Mouse (Mus musculus): ENCODE data around the gene Scgb1b20.
"Not testable (repeated sequence)": the region's sequence is repeated elsewhere in the genome, so short reads cannot be mapped to it uniquely, and the experiment has no call there.

Scgb1b20 gene

DNA sequence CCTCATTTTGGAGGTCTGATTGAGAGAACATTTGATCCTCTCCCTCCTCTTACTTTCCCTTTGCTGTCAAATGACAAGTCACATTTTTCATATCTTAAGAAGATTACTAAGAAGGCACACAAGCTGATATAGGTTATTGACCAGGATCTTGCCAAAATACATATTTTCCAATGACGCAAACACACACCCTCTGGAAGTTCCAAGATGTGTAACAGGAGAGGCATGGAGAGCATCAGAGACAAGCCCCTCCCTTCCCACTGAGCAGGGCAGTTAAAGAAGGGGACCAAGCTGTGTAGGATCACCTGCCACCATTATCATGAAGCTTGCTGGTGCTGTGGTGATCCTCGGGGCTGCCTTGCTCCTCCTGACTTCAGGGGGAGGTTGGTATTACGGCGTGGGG, at the start of gene Scgb1b20:
TSS of gene Scgb1b20 (plus strand) at position 301 of the 400 bp plus-strand sequence.
- not testable (repeated sequence) for DNase-seq (ENCODE audit: low spot score)

DNA sequence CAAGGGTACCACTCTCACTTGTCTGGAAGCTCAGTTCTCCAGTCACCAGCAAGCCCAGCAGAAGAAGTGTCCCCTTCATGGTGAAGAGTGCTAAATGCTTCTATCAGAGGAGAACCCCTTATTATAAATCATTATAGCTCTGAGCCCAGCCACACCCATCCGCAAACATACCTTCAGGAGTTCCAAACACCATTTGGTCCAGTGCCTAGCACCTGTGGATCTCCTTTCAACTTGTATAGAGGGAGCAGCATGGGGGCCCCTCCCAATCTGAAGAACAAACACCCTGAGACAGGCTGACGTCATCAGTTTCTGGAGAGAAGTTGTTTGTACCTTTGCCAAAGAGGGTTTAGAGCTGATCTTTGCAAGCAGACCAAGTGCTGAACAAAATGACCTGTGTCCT, 6.8 kb upstream of the Scgb1b20 start, which contains the start of gene Scgb2b20:
TSS of gene Scgb2b20 (minus strand) at position 101 of the 400 bp plus-strand sequence.
- DNase-seq (ENCODE audit: low spot score): not testable (repeated sequence)

DNA sequence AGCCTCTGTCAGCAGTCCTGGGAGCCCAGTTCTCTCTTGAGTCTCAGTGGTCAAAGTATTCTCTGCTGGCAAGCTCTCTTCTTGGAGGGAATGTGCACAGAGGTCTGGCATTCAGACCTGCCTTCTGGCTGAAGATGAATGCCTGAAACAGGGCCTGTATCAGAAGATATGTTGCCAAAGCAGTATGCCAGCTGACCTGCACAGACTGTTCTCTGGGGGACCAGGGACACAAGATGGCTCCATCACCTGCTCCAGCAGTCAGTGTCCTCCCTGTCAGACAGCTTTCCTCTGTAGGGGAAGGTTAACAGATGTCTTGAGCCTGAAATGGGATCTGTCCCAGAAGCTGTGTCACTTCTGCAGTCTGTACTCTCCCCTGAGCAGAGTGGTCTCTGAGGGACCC, 26.7 kb downstream of the Scgb1b20 start:
- DNase-seq (ENCODE audit: low spot score): not testable (repeated sequence)

DNA sequence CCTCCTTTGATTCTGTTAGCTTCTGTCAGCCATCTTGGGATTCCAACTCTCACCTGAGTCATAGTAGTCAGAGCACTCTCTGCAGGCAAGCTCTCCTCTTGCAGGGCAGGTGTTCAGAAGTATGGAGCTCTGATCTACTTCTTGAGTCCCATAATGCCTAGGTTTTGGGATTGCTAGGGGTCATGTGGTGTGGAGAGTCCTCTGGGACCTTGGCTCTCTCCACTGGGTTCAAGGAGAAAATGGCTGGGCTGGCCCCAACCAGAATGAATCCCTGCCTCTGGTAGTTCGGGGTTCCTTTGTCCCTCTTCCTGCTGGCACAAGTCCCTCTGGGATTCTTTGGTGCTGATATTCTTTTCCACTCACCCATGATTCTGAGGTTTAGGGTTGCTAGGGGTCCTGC, 28.6 kb downstream of the Scgb1b20 start:
- DNase-seq (ENCODE audit: low spot score): no peak

DNA sequence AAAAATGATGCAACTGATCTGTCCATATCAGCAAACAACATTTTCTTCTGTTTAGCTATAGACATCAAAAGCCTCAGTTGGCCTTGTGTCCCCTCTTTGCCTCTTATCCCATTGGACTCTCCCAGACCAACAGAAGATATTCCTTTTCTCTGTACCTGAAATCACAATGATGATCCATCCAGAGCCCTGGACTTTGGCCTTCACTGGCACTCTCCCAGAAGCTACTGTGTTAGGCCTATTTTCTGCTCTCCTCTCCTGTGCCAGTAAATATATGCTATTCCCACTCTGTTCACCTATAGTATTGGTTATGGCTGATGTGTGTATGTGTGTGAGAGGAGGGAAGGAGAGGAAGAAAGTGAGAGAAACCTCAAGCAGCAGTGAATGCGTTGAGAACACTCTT, 36.6 kb downstream of the Scgb1b20 start:
- DNase-seq (ENCODE audit: low spot score): not testable (repeated sequence)
